Mouse (Mus musculus) forebrain, embryonic 14.5 days (tissue): ENCODE measurements around the gene Efcab9. TPM values are rescaled to one million over a fixed set of nuclear protein-coding genes. Genes with fewer than 3 reads are reported as not detected.

Experiments
- ATAC-seq: fragments of 200-750 bp; cut with Nextera tagmentation; 2 replicates; pipeline ENCODE4 v1.8.0; 2017; ENCODE audit warnings: mild to moderate bottlenecking, moderate library complexity
- DNase-seq: peaks from one replicate; pipeline ENCODE4 v3.0.0-alpha.2; 2015; ENCODE audit warnings: low spot score
- H3K27ac ChIP-seq: fragments of 300-500 bp; sonication (generic); 2 replicates; pipeline ENCODE4 v1.5.1; 2014; ENCODE audit warnings: low read depth, mild to moderate bottlenecking, control low read depth, low read length, moderate library complexity
- H3K27me3 ChIP-seq: fragments of 300-500 bp; sonication (generic); replicated peaks from 2 replicates; pipeline ENCODE4 v1.6.1; 2014; ENCODE audit warnings: low read length, control low read depth, mixed read lengths; ENCODE audit not compliant: control insufficient read depth, insufficient read depth
- H3K36me3 ChIP-seq: fragments of 300-500 bp; sonication (generic); 2 replicates; pipeline ENCODE4 v1.6.1; 2014; ENCODE audit warnings: low read length, control low read depth; ENCODE audit not compliant: control insufficient read depth, insufficient read depth
- H3K4me1 ChIP-seq: fragments of 300-500 bp; sonication (generic); 2 replicates; pipeline ENCODE4 v1.6.1; 2014; ENCODE audit warnings: antibody characterized with exemption, low read length, control low read depth; ENCODE audit not compliant: control insufficient read depth, insufficient read depth
- H3K4me2 ChIP-seq: fragments of 300-500 bp; sonication (generic); 2 replicates; pipeline ENCODE4 v1.6.1; 2014; ENCODE audit warnings: mild to moderate bottlenecking, control low read depth, low read length
- H3K4me3 ChIP-seq: fragments of 300-500 bp; sonication (generic); 2 replicates; pipeline ENCODE4 v1.5.1; 2014; ENCODE audit warnings: low read depth, low read length, control low read depth
- H3K9ac ChIP-seq: fragments of 300-500 bp; sonication (generic); 2 replicates; pipeline ENCODE4 v1.6.1; 2014; ENCODE audit warnings: mild to moderate bottlenecking, low read length, control low read depth, moderate library complexity
- H3K9me3 ChIP-seq: fragments of 300-500 bp; sonication (generic); replicated peaks from 2 replicates; pipeline ENCODE4 v1.6.1; 2016; ENCODE audit warnings: low read length, control low read depth, mixed read lengths; ENCODE audit not compliant: control insufficient read depth
- WGBS: fragments of 180-500 bp; shearing (Covaris S2); extraction: QIAGEN DNeasy Blood & Tissue Kit; methylation state at CpG from one replicate; pipeline ENCODE4 v1.1.7; 2014; 5-methylcytosine and 5-hydroxymethylcytosine counted together
- polyA plus RNA-seq: library from polyadenylated mRNA; unstranded; fragments of >200 nt; fragmentation: Nextera tagmentation; extraction: Ambion mirVana; gene quantifications from 2 replicates; pipeline ENCODE4 v1.2.1, GENCODE M21; 2014

Efcab9 gene
- polyA plus RNA-seq, 1 experiment from 2014 or later: not detected

GRCm38 (mm10) chr11:32498757-32499535, 32.9 kb downstream of the Efcab9 start:
- H3K27ac ChIP-seq: no peak overlapping the region
- H3K36me3 ChIP-seq: peaks cover 8% of the 10 kb centered on the region; the same call in 1 of the 2 replicates
- H3K4me1 ChIP-seq: no peaks in the 10 kb centered on the region
- 63% methylated on average over 7 of the region's 7 CpGs for WGBS
- no peak overlapping the region for H3K9ac ChIP-seq
- ATAC-seq: 0 out of 2 replicates have a peak, but pooled peaks have one; percentile 40
- H3K4me2 ChIP-seq: no peak overlapping the region
- no peaks in the 10 kb centered on the region for H3K27me3 ChIP-seq
- peak; percentile 82 for DNase-seq
- no peak overlapping the region for H3K4me3 ChIP-seq
- H3K9me3 ChIP-seq: no peaks in the 10 kb centered on the region

DNA sequence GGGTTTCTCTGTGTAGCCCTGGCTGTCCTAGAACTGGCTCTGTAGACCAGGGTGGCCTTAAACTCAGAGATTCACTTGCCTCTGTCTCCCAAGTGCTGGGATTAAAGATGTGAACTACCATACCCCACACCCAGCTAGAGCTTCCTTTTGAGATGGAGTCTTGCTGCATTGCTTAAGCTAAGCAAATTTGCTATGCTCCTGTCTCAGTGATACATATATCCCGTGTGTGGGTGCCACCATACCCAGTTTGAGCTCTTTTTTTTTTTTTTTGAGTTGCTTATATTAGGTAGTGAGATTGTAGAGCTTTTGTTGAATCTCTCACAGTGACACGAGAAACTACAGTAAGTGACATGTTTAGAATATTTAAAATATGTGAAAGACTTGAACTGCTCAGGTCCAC, 36.6 kb downstream of the Efcab9 start:
- ATAC-seq: no peak
- WGBS: 83% methylated on average over 2 of the region's 2 CpGs

GRCm38 (mm10) chr11:32493312-32493711, 38.6 kb downstream of the Efcab9 start:
- no peaks in the 10 kb centered on the region for H3K4me1 ChIP-seq
- DNase-seq (no peak), ATAC-seq (no peak)
- H3K36me3 ChIP-seq: no peaks in the 10 kb centered on the region
- no peak overlapping the region for H3K27ac ChIP-seq
- no peak overlapping the region for H3K4me2 ChIP-seq
- no peak overlapping the region for H3K4me3 ChIP-seq
- H3K9ac ChIP-seq: no peak overlapping the region; the same call in 1 of the 2 replicates
- no peaks in the 10 kb centered on the region for H3K9me3 ChIP-seq
- no peaks in the 10 kb centered on the region for H3K27me3 ChIP-seq

More for the DNA sequence above, 36.6 kb downstream of the Efcab9 start:
- no peaks in the 10 kb centered on the region for H3K27me3 ChIP-seq
- no peak overlapping the region for H3K4me2 ChIP-seq
- no peaks in the 10 kb centered on the region for H3K9me3 ChIP-seq
- H3K4me3 ChIP-seq: no peak overlapping the region
- no peak overlapping the region for H3K27ac ChIP-seq
- H3K4me1 ChIP-seq: no peaks in the 10 kb centered on the region
- peaks cover 4% of the 10 kb centered on the region; the same call in 1 of the 2 replicates for H3K36me3 ChIP-seq
- no peak overlapping the region for H3K9ac ChIP-seq
- DNase-seq: no peak

DNA sequence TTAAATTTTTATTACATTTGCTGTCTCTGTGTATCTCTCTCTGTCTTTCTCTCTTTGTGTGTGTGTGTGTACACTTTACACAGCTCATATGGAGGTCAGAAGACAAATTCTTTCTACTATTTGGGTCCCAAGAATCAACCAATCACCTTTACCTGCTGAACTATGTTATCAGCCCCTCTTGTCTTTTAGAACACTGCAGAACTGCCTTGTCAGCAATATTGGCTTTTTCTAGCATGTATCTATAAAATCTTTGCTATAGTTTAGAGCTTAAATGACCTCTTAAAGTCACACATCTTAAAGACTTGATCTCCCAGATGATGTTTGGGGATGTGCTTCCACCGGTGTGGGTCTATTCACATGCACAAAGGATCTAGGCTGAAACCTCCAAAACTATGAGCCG, 40.8 kb downstream of the Efcab9 start:
- H3K36me3 ChIP-seq: 0 out of 2 replicates have a peak, but pooled peaks cover 4% of the 10 kb centered on the region
- no peak overlapping the region for H3K9ac ChIP-seq
- DNase-seq (no peak), ATAC-seq (no peak)
- no peaks in the 10 kb centered on the region for H3K9me3 ChIP-seq
- H3K4me2 ChIP-seq: no peak overlapping the region
- H3K27me3 ChIP-seq: no peaks in the 10 kb centered on the region
- H3K27ac ChIP-seq: no peak overlapping the region
- no peak overlapping the region for H3K4me3 ChIP-seq
- WGBS: 99% methylated on average over 2 of the region's 2 CpGs
- no peaks in the 10 kb centered on the region for H3K4me1 ChIP-seq

- ATAC-seq: no peak
- Histone ChIP-seq H3K9me3 (no peaks in the 10 kb centered on the region), H3K4me1 (no peaks in the 10 kb centered on the region), H3K27me3 (no peaks in the 10 kb centered on the region), H3K36me3 (0 out of 2 replicates have a peak, but pooled peaks cover 4% of the 10 kb centered on the region), H3K4me3 (no peak overlapping the region), H3K27ac (no peak overlapping the region), H3K4me2 (no peak overlapping the region), H3K9ac (no peak overlapping the region)
- DNase-seq: no peak
- 87% methylated on average over 5 of the region's 5 CpGs for WGBS
Observed at GRCm38 (mm10) chr11:32488808-32489670, 42.8 kb downstream of the Efcab9 start.

DNA sequence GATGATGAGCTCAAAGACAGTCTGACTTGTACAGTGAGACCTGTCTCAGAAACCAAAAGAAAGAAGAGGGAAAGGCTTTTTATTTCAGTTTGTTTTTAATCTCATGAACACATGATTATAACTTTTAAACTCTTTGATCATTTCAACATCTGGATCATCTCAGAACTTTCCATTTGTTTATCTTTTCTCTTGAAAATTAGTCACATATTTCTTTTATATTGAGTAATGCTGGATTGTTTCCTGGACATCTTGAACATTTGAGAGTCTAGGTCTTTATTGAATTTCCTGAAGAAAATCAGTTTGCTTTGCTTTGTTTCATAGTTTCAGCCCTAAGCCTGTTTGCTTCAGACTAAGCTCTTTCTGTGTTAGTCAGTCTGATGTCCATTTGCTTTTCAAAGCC, 43.5 kb downstream of the Efcab9 start:
- H3K4me1 ChIP-seq: no peaks in the 10 kb centered on the region
- H3K9ac ChIP-seq: no peak overlapping the region
- ATAC-seq (no peak), DNase-seq (no peak)
- 0 out of 2 replicates have a peak, but pooled peaks cover 4% of the 10 kb centered on the region for H3K36me3 ChIP-seq
- no peaks in the 10 kb centered on the region for H3K9me3 ChIP-seq
- H3K27me3 ChIP-seq: no peaks in the 10 kb centered on the region
- no peak overlapping the region for H3K4me3 ChIP-seq
- no peak overlapping the region for H3K27ac ChIP-seq
- H3K4me2 ChIP-seq: no peak overlapping the region

- WGBS: 93% methylated on average over 3 of the region's 3 CpGs
- H3K4me3 ChIP-seq: no peak overlapping the region
- no peaks in the 10 kb centered on the region for H3K27me3 ChIP-seq
- H3K36me3 ChIP-seq: 0 out of 2 replicates have a peak, but pooled peaks cover 4% of the 10 kb centered on the region
- no peak overlapping the region for H3K27ac ChIP-seq
- DNase-seq (no peak), ATAC-seq (no peak)
- H3K4me1 ChIP-seq: no peaks in the 10 kb centered on the region
- no peaks in the 10 kb centered on the region for H3K9me3 ChIP-seq
- H3K4me2 ChIP-seq: no peak overlapping the region
- H3K9ac ChIP-seq: no peak overlapping the region
Observed at GRCm38 (mm10) chr11:32487501-32487900, 44.4 kb downstream of the Efcab9 start.

GRCm38 (mm10) chr11:32486621-32487020, 45.3 kb downstream of the Efcab9 start:
- no peak for DNase-seq
- Histone ChIP-seq H3K9me3 (no peaks in the 10 kb centered on the region), H3K27me3 (no peaks in the 10 kb centered on the region), H3K4me2 (no peak overlapping the region), H3K4me3 (no peak overlapping the region), H3K27ac (no peak overlapping the region), H3K36me3 (0 out of 2 replicates have a peak, but pooled peaks cover 4% of the 10 kb centered on the region), H3K9ac (no peak overlapping the region), H3K4me1 (no peaks in the 10 kb centered on the region)
- no peak for ATAC-seq
- 87% methylated on average over 3 of the region's 3 CpGs for WGBS
